Mouse (Mus musculus): Measurements from ENCODE around the gene Aco2. TPM values are rescaled to one million over a fixed set of nuclear protein-coding genes. Genes with fewer than 3 reads are reported as not detected.

Gene Aco2
- polyA plus RNA-seq, 1 experiment from 2014 or later: 87.0 TPM

DNA sequence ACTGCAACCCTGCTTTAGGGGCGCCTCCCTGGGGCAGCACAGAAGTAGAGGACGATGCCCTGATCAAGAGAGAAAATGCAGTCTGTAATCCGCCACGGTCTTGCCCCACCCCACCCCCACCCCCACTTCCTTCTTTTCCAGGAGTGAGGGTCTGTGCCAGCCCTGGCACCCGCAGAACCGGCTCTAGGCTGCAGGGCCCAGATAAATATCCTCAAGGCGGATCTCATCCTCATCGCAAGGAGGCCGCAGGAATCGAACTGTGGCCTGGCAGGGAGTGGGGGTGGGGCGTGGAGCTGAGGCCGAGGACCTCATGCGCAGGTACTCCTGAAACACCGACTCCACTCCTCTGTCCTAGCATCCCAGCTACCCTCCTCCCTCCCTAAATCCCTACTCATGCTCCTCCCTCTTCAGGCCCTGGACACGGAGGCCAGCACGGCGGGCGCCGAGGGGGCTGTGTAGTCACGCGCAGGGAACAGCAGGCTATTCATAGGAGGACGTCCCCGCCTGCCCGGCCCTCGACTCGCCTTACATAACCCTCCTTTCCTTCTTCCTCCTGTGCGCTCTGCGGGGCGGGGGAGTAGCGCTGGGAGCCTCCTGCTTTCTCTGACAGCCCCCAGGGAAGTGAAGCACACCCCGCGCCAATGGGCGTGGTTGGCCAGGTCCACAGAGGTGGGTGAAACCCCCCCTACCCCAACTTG lies 35.8 kb upstream of the Aco2 start:
- Histone ChIP-seq H3K4me2 (ENCODE audit: low read depth, low read length) (peak overlapping the region; percentile 66), H3K9ac (replicated peaks) (peak overlapping the region; percentile 37; the same call in 1 of the 2 replicates), H3K36me3 (replicated peaks; ENCODE audit: insufficient read depth, low read length) (no peaks in the 10 kb centered on the region), H3K27me3 (ENCODE audit: insufficient read depth, low read length) (no peaks in the 10 kb centered on the region), H3K27ac (ENCODE audit: low read depth) (0 out of 2 replicates have a peak overlapping the region, but pooled peaks have one; percentile 0), H3K9me3 (ENCODE audit: low read length) (no peaks in the 10 kb centered on the region), H3K4me3 (ENCODE audit: low read depth, low read length) (peak overlapping the region; percentile 38), H3K4me1 (ENCODE audit: insufficient read depth) (peaks cover 35% of the 10 kb centered on the region)
- TF ChIP-seq EP300 (IDR thresholded peaks at IDR 0.05; ENCODE audit: low read depth) (no peak), CTCF (IDR thresholded peaks at IDR 0.05; ENCODE audit: low read depth) (no peak)
- DNase-seq: peak; percentile 68
- 6% methylated on average over 29 of the region's 33 CpGs for WGBS (ENCODE audit: insufficient replicate concordance)
- peak; percentile 8; the same call in 1 of the 2 replicates for ATAC-seq

DNA sequence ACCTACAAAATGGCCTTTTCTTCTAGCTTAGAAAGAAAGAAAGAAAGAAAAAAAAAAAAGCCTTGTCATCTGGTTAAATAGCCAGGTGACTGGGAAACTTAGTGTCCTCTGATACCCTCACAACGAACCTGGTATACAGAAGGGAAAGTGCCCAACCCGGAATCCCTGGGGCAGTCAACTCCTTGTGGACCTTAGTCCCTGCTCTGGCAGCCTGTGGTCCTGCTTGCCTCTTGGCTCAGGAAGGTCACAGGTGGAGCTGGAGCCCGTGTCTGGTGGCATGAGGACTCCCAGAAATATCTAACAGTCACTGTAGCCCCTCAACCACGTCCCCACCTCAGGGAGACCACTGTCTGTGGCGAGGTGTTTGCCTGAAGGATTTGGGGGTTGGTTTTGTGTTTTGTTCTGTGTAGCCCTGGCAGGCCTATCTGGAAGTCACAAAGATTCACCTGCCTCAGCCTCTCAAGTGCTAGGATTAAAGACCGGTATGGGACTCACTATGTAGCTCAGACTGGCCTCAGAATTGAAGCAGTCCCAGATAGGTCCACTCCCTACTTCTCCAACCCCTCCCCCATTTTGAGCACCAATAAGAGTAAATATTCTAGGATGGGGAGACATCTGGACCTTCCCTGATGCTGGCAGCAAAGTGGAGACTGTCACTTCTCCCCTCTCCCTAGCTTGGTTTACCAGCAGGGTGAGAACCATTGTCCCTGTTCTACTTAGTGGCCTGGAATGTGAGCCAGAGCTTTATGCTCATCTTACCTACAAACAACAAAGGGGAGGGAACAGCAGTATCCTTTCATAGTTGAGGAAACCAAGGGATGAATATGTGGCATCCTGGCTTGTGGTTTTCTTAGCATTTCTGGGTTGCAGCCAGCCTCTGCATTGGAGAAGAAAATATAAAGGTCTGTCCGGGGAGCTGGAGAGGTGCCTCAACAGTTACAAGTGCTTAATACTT lies 34.9 kb upstream of the Aco2 start:
- H3K27me3 ChIP-seq (ENCODE audit: insufficient read depth, low read length): no peaks in the 10 kb centered on the region
- WGBS (ENCODE audit: insufficient replicate concordance): 57% methylated on average over 7 of the region's 7 CpGs
- H3K9me3 ChIP-seq (ENCODE audit: low read length): no peaks in the 10 kb centered on the region
- no peaks in the 10 kb centered on the region for H3K36me3 ChIP-seq (replicated peaks; ENCODE audit: insufficient read depth, low read length)
- TF ChIP-seq EP300 (IDR thresholded peaks at IDR 0.05; ENCODE audit: low read depth): no peak
- no peak for TF ChIP-seq CTCF (IDR thresholded peaks at IDR 0.05; ENCODE audit: low read depth)
- peak overlapping the region; percentile 66; the same call in 1 of the 2 replicates for H3K4me2 ChIP-seq (ENCODE audit: low read depth, low read length)
- H3K4me1 ChIP-seq (ENCODE audit: insufficient read depth): peaks cover 35% of the 10 kb centered on the region
- DNase-seq (no peak), ATAC-seq (no peak)
- no peak overlapping the region for H3K4me3 ChIP-seq (ENCODE audit: low read depth, low read length)
- H3K9ac ChIP-seq (replicated peaks): no peak overlapping the region
- H3K27ac ChIP-seq (ENCODE audit: low read depth): 0 out of 2 replicates have a peak overlapping the region, but pooled peaks have one; percentile 0

DNA sequence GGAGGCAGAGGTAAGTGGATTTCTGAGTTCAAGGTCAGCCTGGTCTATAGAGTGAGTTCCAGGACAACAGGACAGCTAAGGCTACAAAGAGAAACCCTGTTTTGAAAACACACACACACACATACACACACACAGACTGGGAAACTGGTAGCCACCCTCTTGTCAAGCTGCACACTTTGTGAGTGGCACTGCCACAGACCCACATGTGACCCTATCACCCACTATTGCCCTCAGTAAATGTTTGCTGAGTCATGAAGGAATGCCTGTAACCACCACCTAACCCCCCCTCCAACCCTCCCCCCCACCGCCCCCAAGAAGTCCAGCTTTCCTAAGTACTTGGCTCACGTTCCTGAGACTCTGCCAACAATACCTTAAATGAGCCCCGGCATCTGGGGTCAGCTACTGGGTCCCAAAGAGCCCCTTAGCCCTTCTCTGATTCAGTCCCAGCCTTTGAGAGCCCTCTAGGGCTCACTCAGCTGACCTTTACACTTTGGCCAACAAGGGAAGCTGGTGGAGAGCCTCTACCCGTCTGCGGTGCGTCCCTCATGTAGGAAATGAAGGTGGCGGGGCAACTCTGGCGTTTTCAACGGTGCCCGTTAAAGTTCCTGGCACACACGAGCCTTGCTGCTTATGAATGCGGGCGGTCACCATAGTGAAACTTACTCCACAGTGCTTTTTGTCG lies 33.4 kb upstream of the Aco2 start:
- H3K27me3 ChIP-seq (ENCODE audit: insufficient read depth, low read length): no peaks in the 10 kb centered on the region
- peak overlapping the region; percentile 91 for H3K27ac ChIP-seq (ENCODE audit: low read depth)
- H3K4me1 ChIP-seq (ENCODE audit: insufficient read depth): peaks cover 35% of the 10 kb centered on the region
- H3K36me3 ChIP-seq (replicated peaks; ENCODE audit: insufficient read depth, low read length): no peaks in the 10 kb centered on the region
- no peak for ATAC-seq
- 71% methylated on average over 14 of the region's 14 CpGs for WGBS (ENCODE audit: insufficient replicate concordance)
- H3K9ac ChIP-seq (replicated peaks): no peak overlapping the region; the same call in 1 of the 2 replicates
- no peak for DNase-seq
- no peak overlapping the region for H3K4me3 ChIP-seq (ENCODE audit: low read depth, low read length)
- H3K4me2 ChIP-seq (ENCODE audit: low read depth, low read length): no peak overlapping the region
- H3K9me3 ChIP-seq (ENCODE audit: low read length): no peaks in the 10 kb centered on the region
- no peak for TF ChIP-seq EP300 (IDR thresholded peaks at IDR 0.05; ENCODE audit: low read depth)
- no peak for TF ChIP-seq CTCF (IDR thresholded peaks at IDR 0.05; ENCODE audit: low read depth)

DNA sequence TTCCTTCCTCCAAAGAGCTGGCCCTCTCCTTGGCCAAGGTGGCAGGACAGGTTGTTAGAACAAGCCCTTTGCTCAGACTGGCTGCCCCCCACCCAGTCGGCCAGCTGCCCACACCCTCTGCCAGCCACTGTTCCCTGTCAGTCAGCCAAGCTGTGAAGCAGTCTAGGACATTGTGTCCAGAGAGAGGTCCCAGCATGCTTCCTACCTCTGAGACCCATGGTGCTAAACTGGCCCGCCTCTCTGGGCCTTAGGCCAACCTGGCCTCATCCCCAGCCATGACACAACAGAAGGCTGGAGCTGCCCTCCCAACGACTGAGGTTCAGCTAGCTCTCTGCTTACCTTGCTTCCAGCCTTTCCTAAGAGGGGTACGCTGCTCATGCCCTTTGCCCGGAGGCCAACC lies 32.5 kb upstream of the Aco2 start:
- no peaks in the 10 kb centered on the region for H3K9me3 ChIP-seq (ENCODE audit: low read length)
- H3K27me3 ChIP-seq (ENCODE audit: insufficient read depth, low read length): no peaks in the 10 kb centered on the region
- ATAC-seq: peak; percentile 96
- no peak overlapping the region for H3K4me3 ChIP-seq (ENCODE audit: low read depth, low read length)
- no peak overlapping the region for H3K9ac ChIP-seq (replicated peaks)
- peak overlapping the region; percentile 91 for H3K27ac ChIP-seq (ENCODE audit: low read depth)
- peak; percentile 65; the same call in 1 of the 2 replicates for TF ChIP-seq EP300 (IDR thresholded peaks at IDR 0.05; ENCODE audit: low read depth)
- no peak for TF ChIP-seq CTCF (IDR thresholded peaks at IDR 0.05; ENCODE audit: low read depth)
- H3K4me2 ChIP-seq (ENCODE audit: low read depth, low read length): no peak overlapping the region
- peak; percentile 85 for DNase-seq
- peaks cover 29% of the 10 kb centered on the region for H3K4me1 ChIP-seq (ENCODE audit: insufficient read depth)
- 45% methylated on average over 5 of the region's 5 CpGs for WGBS (ENCODE audit: insufficient replicate concordance)
- no peaks in the 10 kb centered on the region for H3K36me3 ChIP-seq (replicated peaks; ENCODE audit: insufficient read depth, low read length)

DNA sequence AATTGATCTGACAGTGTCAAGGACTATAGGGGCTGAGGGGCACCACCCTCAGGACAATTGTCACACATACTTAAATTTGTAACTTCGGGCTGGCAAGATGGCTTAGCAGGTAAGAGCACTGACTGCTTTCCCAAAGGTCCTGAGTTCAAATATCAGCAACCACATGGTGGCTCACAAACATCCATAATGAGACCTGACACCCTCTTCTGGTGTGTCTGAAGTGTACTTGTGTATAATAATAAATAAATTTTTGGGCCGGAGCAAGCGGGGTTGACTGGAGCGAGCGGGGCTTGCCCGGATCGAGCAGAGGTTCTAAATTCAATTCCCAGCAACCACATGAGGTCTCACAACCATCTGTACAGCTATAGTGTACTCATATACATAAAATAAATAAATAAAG lies 31.8 kb upstream of the Aco2 start:
- Histone ChIP-seq H3K27me3 (ENCODE audit: insufficient read depth, low read length) (no peaks in the 10 kb centered on the region), H3K9ac (replicated peaks) (no peak overlapping the region), H3K4me1 (ENCODE audit: insufficient read depth) (peaks cover 32% of the 10 kb centered on the region), H3K4me2 (ENCODE audit: low read depth, low read length) (no peak overlapping the region), H3K27ac (ENCODE audit: low read depth) (peak overlapping the region; percentile 91), H3K4me3 (ENCODE audit: low read depth, low read length) (no peak overlapping the region), H3K9me3 (ENCODE audit: low read length) (no peaks in the 10 kb centered on the region), H3K36me3 (replicated peaks; ENCODE audit: insufficient read depth, low read length) (no peaks in the 10 kb centered on the region)
- TF ChIP-seq CTCF (IDR thresholded peaks at IDR 0.05; ENCODE audit: low read depth) (no peak), EP300 (IDR thresholded peaks at IDR 0.05; ENCODE audit: low read depth) (no peak)
- no peak for ATAC-seq
- no peak for DNase-seq
- 81% methylated on average over 7 of the region's 7 CpGs for WGBS (ENCODE audit: insufficient replicate concordance)

All from liver, postnatal 0 days (tissue).